ENCODE assay signal across 8 mouse cellular contexts in genomic region chr6:48840973-48841625, GRCm38 (mm10). TPM values are rescaled to one million over a fixed set of nuclear protein-coding genes. Genes with fewer than 3 reads are reported as not detected.
DNase-seq lines count a peak whose midpoint lies in the region; ATAC-seq lines count a peak whose summit lies in the region.

Tmem176b (minus strand) TSS chr6:48841496.

- peak; percentile 76 for DNase-seq in NIH3T3 (ENCODE audit: low read depth)
- DNase-seq in cerebellum, postnatal 36 days: peak; percentile 41 to 49
- peak; percentile 83 for DNase-seq in gastrocnemius, adult 18-20 months (ENCODE audit: low spot score)
- DNase-seq in hindbrain, embryonic 14.5 days (ENCODE audit: low spot score): peak; percentile 86
- DNase-seq in layer of hippocampus, postnatal 25 days (ENCODE audit: extremely low spot score in 1 of 2, low spot score in 1 of 2): peak; percentile 50 to 74
- DNase-seq in lung, postnatal 10 days: peak; percentile 99
- DNase-seq in retina, adult 2 months (ENCODE audit: low read depth, low spot score): peak; percentile 16
- DNase-seq in urinary bladder, adult 18-20 months (ENCODE audit: low spot score in 2 of 2): peak; percentile 77 to 91

- ATAC-seq in hindbrain, embryonic 14.5 days (ENCODE audit: low FRiP score): peak; percentile 92

- H3K9ac ChIP-seq in hindbrain, embryonic 14.5 days: peak within 1 kb of the TSS; percentile 53

- peak within 1 kb of the TSS; percentile 52 for H3K4me2 ChIP-seq in hindbrain, embryonic 14.5 days (replicated peaks)

- peak within 1 kb of the TSS; percentile 30 for H3K4me3 ChIP-seq in hindbrain, embryonic 14.5 days (replicated peaks; ENCODE audit: low read length)

- peaks cover 28% of the 10 kb centered on the region for H3K4me1 ChIP-seq in hindbrain, embryonic 14.5 days (replicated peaks; ENCODE audit: control insufficient read depth, insufficient read depth, low read length)

- peak within 1 kb of the TSS; percentile 77 for H3K27ac ChIP-seq in hindbrain, embryonic 14.5 days

- 15% methylated on average over 6 of the region's 6 CpGs for WGBS in hindbrain, embryonic 14.5 days

- no peaks in the 10 kb centered on the region for H3K27me3 ChIP-seq in hindbrain, embryonic 14.5 days (ENCODE audit: control insufficient read depth, insufficient read depth, low read length)

- H3K36me3 ChIP-seq in hindbrain, embryonic 14.5 days (replicated peaks; ENCODE audit: control insufficient read depth, insufficient read depth): peaks cover 3% of the 10 kb centered on the region; the same call in 1 of the 2 replicates

- H3K9me3 ChIP-seq in hindbrain, embryonic 14.5 days (ENCODE audit: control insufficient read depth, low read length): no peaks in the 10 kb centered on the region

RNA-seq across cellular contexts. Expression of gene Tmem176b, which starts in this region (rescaled TPM):
- 1 to 10 TPM; 7.6 to 8.9 TPM for total RNA-seq in gastrocnemius, adult 18-20 months (2021)
- polyA plus RNA-seq in hindbrain, embryonic 14.5 days (2014; fragmentation: Nextera tagmentation; extraction: Ambion mirVana): 115 and 123 TPM in 2 replicates
- total RNA-seq in layer of hippocampus, postnatal 25 days (2021): 10 to 100 TPM; 54.9 to 64.9 TPM

Comparison
In these comparisons a context has a peak if more than half of its experiments do, and no peak if none do; other contexts are left out.
1. Peak in every context shown above with its lines: DNase-seq, ATAC-seq, H3K4me3 ChIP-seq and H3K27ac ChIP-seq.
2. RNA of gene Tmem176b (total RNA-seq): 54.9 to 64.9 TPM in layer of hippocampus, postnatal 25 days; 7.6 to 8.9 TPM in gastrocnemius, adult 18-20 months; every median in the first group is over 4 times any median in the second.
3. DNase-seq: peak in every context shown above with its lines; median percentile 99 in lung, postnatal 10 days; 86 in hindbrain, embryonic 14.5 days; 84 in urinary bladder, adult 18-20 months; 83 in gastrocnemius, adult 18-20 months; 76 in NIH3T3; 62 in layer of hippocampus, postnatal 25 days; 45 in cerebellum, postnatal 36 days; 16 in retina, adult 2 months.